ENCODE assay signal across 28 mouse cellular contexts in genomic region chr2:75144861-75145260, GRCm38 (mm10).
"Had no signal": no experiment of that assay in that cellular context is flagged by ENCODE, and none has a peak within 500 bp of the region (broad histone marks: within the 10 kb centered on the region; RNA-seq: fewer than 3 reads in every experiment).

No protein-coding gene starts in this region.

- H3K4me3 ChIP-seq: heart, embryonic 12.5 days; heart, embryonic 13.5 days; heart, embryonic 15.5 days; hindbrain, embryonic 10.5 days; hindbrain, embryonic 12.5 days; hindbrain, embryonic 13.5 days; hindbrain, embryonic 15.5 days; intestine, embryonic 15.5 days; kidney, embryonic 15.5 days; layer of hippocampus, adult 2 months had no signal

- H3K9me3 ChIP-seq: heart, embryonic 12.5 days; heart, embryonic 13.5 days; heart, embryonic 15.5 days; hindbrain, embryonic 10.5 days; hindbrain, embryonic 12.5 days; hindbrain, embryonic 13.5 days; hindbrain, embryonic 15.5 days; intestine, embryonic 15.5 days; kidney, embryonic 15.5 days had no signal

- DNase-seq: heart, postnatal 10 days; heart, postnatal 14 days; heart, postnatal 36 days; heart, postnatal 4 days; kidney, adult 11 months; kidney, adult 18-20 months; kidney, adult 2 months; kidney, adult 8-10 months; kidney, adult 9 months; kidney, postnatal 10 days; kidney, postnatal 14 days; kidney, postnatal 36 days; kidney, postnatal 4 days; layer of hippocampus, adult 9-11 months; layer of hippocampus, postnatal 36 days had no signal

- H3K4me1 ChIP-seq: heart, embryonic 15.5 days; hindbrain, embryonic 12.5 days; hindbrain, embryonic 13.5 days; hindbrain, embryonic 15.5 days; intestine, embryonic 15.5 days had no signal

- H3K36me3 ChIP-seq: heart, embryonic 12.5 days; heart, embryonic 13.5 days; heart, embryonic 15.5 days; hindbrain, embryonic 10.5 days; hindbrain, embryonic 12.5 days; hindbrain, embryonic 13.5 days; hindbrain, embryonic 15.5 days; intestine, embryonic 15.5 days; kidney, embryonic 15.5 days had no signal

- H3K27ac ChIP-seq: heart, embryonic 13.5 days; heart, embryonic 15.5 days; hindbrain, embryonic 10.5 days; hindbrain, embryonic 12.5 days; hindbrain, embryonic 13.5 days; hindbrain, embryonic 14.5 days; hindbrain, embryonic 15.5 days; hindbrain, postnatal 0 days; intestine, embryonic 15.5 days; kidney, embryonic 15.5 days; kidney, postnatal 0 days; layer of hippocampus, adult 2 months had no signal
